Mouse (Mus musculus): ENCODE results near the gene Ddah2.

DNA sequence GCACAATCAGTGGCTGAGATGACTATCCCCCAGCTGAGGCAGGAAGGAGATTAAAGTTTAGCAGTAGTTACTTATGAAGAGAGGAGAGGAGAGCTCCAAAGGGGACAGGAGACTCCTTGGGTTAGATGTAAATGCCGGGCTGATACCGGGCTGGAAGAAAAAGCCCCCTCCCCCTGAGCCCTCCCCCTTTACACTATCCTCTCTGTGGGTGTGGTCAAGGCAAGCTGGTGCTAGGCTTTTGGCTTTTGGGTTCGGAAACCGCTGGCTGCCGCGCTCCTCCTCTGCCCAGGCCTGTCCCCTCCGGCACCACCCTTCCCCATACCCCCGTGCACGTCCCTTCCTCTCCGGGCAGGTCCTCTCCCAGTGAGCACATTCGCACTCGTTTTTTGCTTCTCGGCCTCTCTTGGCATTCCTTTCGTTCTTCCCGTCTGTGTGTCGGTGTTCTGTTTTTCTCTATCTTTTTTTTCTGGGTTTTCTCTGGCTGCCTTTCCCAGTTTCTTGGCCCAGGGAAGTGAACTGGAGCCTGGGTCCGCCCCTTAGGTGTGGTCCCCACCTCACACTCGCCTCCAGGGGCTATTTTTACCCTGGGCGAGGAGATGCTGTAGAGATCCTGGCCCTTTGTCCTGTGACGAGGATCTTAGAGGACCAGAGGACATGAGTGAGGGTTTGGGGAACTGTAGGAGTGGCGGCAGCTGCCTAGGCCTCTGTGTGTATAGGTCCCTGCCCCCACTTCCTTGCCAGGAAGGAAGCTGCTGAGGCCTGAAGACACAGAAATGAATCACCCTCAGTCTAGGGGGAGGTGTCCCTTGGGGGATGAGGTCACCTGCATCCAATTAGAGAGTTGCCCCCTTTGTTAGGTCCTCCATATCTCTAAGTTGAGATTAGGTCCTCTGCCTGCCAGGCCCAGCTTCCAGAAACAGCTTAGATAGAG is 7.4 kb upstream of the Ddah2 start:
- TF ChIP-seq POLR2AphosphoS5 (IDR thresholded peaks at IDR 0.05; ENCODE audit: insufficient replicate concordance, low read depth, low read length) (no peak), CTCF (IDR thresholded peaks at IDR 0.05; ENCODE audit: low read depth, low read length) (no peak), GATA1 (IDR thresholded peaks at IDR 0.05; ENCODE audit: borderline replicate concordance, low read length) (no peak)
